Mouse (Mus musculus) C2C12 (cell line): ENCODE results near the gene Hlcs.

ENCODE experiments used
- CTCF ChIP-seq: IDR thresholded peaks from one replicate; pipeline ENCODE4 v1.5.1; 2011; ENCODE audit not compliant: control insufficient read depth, insufficient read depth, insufficient read length
- FOSL1 ChIP-seq: IDR thresholded peaks from one replicate; pipeline ENCODE4 v1.8.0; 2011; ENCODE audit warnings: mild to moderate bottlenecking, low read length; ENCODE audit not compliant: poor library complexity, insufficient read depth, severe bottlenecking
- USF1 ChIP-seq: IDR thresholded peaks from one replicate; pipeline ENCODE4 v1.6.1; 2011; ENCODE audit warnings: low read depth, mild to moderate bottlenecking, control low read depth, moderate library complexity

DNA sequence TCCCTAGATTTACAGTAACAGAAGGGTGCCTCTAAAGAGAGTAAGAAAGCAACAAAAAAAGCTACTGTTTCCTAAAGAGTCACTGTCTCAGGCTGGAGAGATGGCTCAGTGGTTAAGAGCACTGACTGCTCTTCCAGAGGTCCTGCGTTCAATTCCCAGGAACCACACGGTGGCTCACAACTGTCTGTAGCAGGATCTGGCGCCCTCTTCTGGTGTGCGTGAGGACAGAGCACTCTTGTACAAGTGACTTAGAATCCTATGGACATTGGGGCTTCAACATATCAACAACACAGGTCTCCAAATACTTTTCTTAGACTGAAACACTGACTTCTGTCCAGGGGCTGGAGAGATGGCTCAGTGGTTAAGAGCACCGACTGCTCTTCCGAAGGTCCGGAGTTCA lies 83.5 kb downstream of the Hlcs start:
- no peak for TF ChIP-seq CTCF
- TF ChIP-seq FOSL1, result no peak
- TF ChIP-seq USF1, result no peak
